Mouse (Mus musculus) spleen, adult 2 months (tissue): ENCODE results near the gene Lcn2.

Source experiments
- CTCF ChIP-seq: fragments of 200-500 bp; IDR thresholded peaks from 2 replicates; pipeline ENCODE4 v1.5.1; 2011; ENCODE audit warnings: mild to moderate bottlenecking, inconsistent platforms; ENCODE audit not compliant: insufficient read depth, insufficient read length, insufficient replicate concordance; ENCODE audit errors: extremely low read depth
- POLR2A ChIP-seq: fragments of 200-500 bp; IDR thresholded peaks from 2 replicates; pipeline ENCODE4 v1.6.1; 2011; ENCODE audit warnings: low read depth, low read length, inconsistent platforms

DNA sequence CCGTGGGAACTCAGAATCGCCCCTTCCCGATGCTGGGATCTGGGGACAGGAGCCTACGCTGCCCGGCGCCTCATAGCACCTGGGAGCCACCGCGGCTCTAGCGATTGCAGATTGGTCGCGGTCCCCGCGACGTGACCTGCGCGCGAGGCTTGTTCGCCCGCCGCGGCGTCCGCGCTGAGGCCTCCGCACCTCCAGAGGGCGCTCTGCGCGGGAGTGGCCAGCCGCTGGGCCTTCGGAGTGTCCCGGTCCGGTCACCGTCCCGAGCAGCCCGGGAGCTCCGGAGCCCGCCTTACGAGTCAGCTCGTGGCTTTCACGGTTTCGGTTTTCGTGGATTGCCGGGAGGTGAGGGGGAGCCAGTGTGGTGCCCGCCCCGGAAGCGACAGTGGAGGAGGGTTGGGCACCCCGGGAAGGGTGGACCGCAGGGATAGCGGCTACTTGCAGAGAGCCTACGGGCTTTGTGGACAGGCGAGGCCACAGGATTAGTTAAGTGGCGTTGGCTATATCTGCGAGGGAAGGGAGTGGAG is 25.2 kb downstream of the Lcn2 start:
- peak; percentile 95 for TF ChIP-seq CTCF
- no peak; the same call in 1 of the 2 replicates for TF ChIP-seq POLR2A
